Mouse (Mus musculus) testis, adult 2 months (tissue): ENCODE results near the gene Rps3a1. TPM values are rescaled to one million over a fixed set of nuclear protein-coding genes. Genes with fewer than 3 reads are reported as not detected.

ENCODE experiments used
- H3K27ac ChIP-seq: fragments of 200-500 bp; 2 replicates; pipeline ENCODE4 v1.5.1; 2012; ENCODE audit warnings: low read depth, low read length; ENCODE audit not compliant: control insufficient read depth, insufficient read depth
- H3K27me3 ChIP-seq: fragments of 200-500 bp; 2 replicates; pipeline ENCODE4 v1.6.1; 2012; ENCODE audit warnings: mild to moderate bottlenecking, low read length, moderate library complexity; ENCODE audit not compliant: control insufficient read depth, insufficient read depth
- H3K36me3 ChIP-seq: fragments of 200-500 bp; 2 replicates; pipeline ENCODE4 v1.6.1; 2012; ENCODE audit warnings: mild to moderate bottlenecking, low read length; ENCODE audit not compliant: control insufficient read depth, insufficient read depth
- H3K4me1 ChIP-seq: fragments of 200-500 bp; 2 replicates; pipeline ENCODE4 v1.6.1; 2012; ENCODE audit warnings: low read length; ENCODE audit not compliant: control insufficient read depth, insufficient read depth
- H3K4me3 ChIP-seq: fragments of 200-500 bp; 2 replicates; pipeline ENCODE4 v1.5.1; 2012; ENCODE audit warnings: low read depth, mild to moderate bottlenecking, low read length, moderate library complexity, mixed read lengths; ENCODE audit not compliant: control insufficient read depth
- CTCF ChIP-seq: fragments of 200-500 bp; IDR thresholded peaks from 2 replicates; pipeline ENCODE4 v1.5.1; 2012; ENCODE audit warnings: low read depth, mild to moderate bottlenecking, inconsistent platforms, low read length, moderate library complexity; ENCODE audit not compliant: control insufficient read depth, insufficient read depth, insufficient replicate concordance
- POLR2A ChIP-seq: fragments of 200-500 bp; IDR thresholded peaks from 2 replicates; pipeline ENCODE4 v1.6.1; 2012; ENCODE audit warnings: low read depth, mild to moderate bottlenecking, inconsistent platforms, low read length, moderate library complexity; ENCODE audit not compliant: control insufficient read depth
- polyA plus RNA-seq: library from polyadenylated mRNA; depleted of rRNA; stranded (reverse); fragments of >200 nt; gene quantifications from 2 replicates; pipeline ENCODE4 v1.2.3, GENCODE M21; 2012; rRNA removed

Gene Rps3a1
- 89.9 and 90.6 TPM in 2 replicates for polyA plus RNA-seq

- peaks cover 2% of the 10 kb centered on the region for H3K4me1 ChIP-seq
- peak within 1 kb of the TSS; percentile 78 for H3K27ac ChIP-seq
- TF ChIP-seq POLR2A (peak; percentile 83; the same call in 1 of the 2 replicates), CTCF (peak; percentile 98)
- H3K4me3 ChIP-seq: peak within 1 kb of the TSS; percentile 93
- peaks cover 4% of the 10 kb centered on the region for H3K36me3 ChIP-seq
- no peaks in the 10 kb centered on the region for H3K27me3 ChIP-seq
Observed at GRCm38 (mm10) chr3:86142263-86142933, at the start of gene Rps3a1. Rps3a1 (minus strand) TSS chr3:86142702.

- no peak for TF ChIP-seq CTCF
- TF ChIP-seq POLR2A: no peak
- Histone ChIP-seq H3K36me3 (no peaks in the 10 kb centered on the region), H3K4me3 (no peak overlapping the region), H3K27ac (no peak overlapping the region), H3K4me1 (no peaks in the 10 kb centered on the region), H3K27me3 (no peaks in the 10 kb centered on the region)
Observed at GRCm38 (mm10) chr3:86187736-86188389, 45.4 kb upstream of the Rps3a1 start.

DNA sequence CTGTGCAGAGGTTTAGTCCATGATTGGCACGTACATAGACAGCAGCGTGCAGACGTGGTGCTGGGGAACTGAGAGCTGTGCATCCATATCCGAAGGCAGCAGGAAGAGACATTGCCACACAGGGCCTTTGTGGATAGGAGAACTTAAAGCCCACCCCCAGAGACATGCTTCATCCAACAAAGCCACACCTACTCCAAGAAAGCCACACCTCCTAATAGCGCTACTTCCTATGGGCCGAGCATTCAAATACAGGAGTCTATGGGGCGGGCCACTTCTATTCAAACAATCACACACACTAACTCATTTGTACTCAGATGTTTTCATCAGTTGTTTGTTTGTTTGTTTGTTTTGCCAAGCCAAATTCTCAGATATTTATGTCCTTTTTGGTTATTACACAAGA lies 42.0 kb upstream of the Rps3a1 start:
- no peak for TF ChIP-seq CTCF
- no peak for TF ChIP-seq POLR2A
- H3K4me1 ChIP-seq: no peaks in the 10 kb centered on the region
- no peak overlapping the region for H3K4me3 ChIP-seq
- H3K36me3 ChIP-seq: no peaks in the 10 kb centered on the region
- no peak overlapping the region for H3K27ac ChIP-seq
- no peaks in the 10 kb centered on the region for H3K27me3 ChIP-seq

DNA sequence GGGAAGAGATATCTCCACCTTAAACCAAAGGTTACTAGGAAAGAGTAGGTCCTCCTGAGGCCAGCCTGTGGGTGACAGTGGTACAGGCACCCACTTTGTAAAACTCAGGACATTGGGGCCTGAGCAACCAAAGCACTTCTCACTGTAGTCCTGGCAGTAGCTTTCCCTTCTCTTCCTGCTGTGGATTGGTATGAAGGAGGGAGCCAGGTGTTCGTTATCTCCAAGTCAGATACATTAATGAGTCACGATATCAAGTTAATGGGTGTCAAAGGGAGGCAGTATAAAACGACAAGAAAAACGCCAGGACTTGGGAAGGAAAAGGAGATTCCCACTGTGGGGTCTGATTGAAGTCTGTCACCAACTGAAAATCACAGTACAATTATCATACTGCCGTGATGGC lies 38.6 kb upstream of the Rps3a1 start:
- Histone ChIP-seq H3K4me1 (no peaks in the 10 kb centered on the region; the same call in 1 of the 2 replicates), H3K4me3 (no peak overlapping the region), H3K27me3 (no peaks in the 10 kb centered on the region), H3K27ac (no peak overlapping the region), H3K36me3 (no peaks in the 10 kb centered on the region)
- TF ChIP-seq POLR2A (no peak), CTCF (no peak)

DNA sequence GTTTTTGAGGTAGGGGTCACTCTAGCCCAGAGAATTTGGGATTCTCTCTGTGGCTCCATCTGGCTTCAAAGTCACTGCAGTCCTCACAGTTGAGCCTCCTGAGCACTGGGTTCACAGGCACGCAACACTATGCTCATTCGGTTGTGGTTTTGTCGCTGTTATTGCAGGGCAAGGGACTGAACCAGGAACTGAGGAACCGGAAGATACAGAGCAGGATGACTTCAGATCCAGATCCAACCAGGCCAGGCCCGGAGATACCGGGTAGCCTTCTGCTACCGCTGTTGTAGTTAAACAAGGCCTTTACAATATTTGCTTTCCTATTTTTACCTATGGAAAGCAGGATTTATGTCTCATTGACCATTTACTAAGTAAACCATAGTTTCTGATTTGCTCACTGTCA lies 37.2 kb upstream of the Rps3a1 start:
- H3K27me3 ChIP-seq: no peaks in the 10 kb centered on the region
- no peak overlapping the region for H3K4me3 ChIP-seq
- H3K27ac ChIP-seq: no peak overlapping the region
- no peak for TF ChIP-seq CTCF
- TF ChIP-seq POLR2A: no peak
- H3K36me3 ChIP-seq: no peaks in the 10 kb centered on the region
- H3K4me1 ChIP-seq: no peaks in the 10 kb centered on the region; the same call in 1 of the 2 replicates

- Histone ChIP-seq H3K27me3 (no peaks in the 10 kb centered on the region), H3K27ac (no peak overlapping the region), H3K4me3 (no peak overlapping the region), H3K36me3 (no peaks in the 10 kb centered on the region), H3K4me1 (no peaks in the 10 kb centered on the region)
- TF ChIP-seq CTCF: no peak
- no peak for TF ChIP-seq POLR2A
Observed at GRCm38 (mm10) chr3:86168841-86169425, 26.4 kb upstream of the Rps3a1 start.

DNA sequence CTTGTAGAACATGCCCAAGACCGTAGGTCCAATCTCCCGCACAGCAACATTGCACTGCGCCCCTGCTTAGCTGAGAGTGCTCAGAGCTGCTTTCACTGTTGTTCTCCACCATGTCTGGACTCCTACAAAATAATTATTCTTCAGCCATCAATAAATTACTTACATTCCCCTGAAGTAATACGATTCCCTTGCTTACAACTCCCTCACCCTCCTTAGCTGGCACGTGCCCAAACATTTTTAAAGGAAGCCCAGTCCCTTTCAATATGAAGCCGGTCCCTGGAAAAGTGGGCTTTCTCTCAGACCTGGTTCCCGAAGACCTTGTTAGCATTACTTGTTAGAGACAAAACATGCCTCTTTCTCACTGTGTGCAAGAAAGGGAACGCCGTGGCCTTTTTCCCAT lies 7.0 kb upstream of the Rps3a1 start:
- TF ChIP-seq POLR2A (no peak), CTCF (no peak)
- Histone ChIP-seq H3K27me3 (no peaks in the 10 kb centered on the region), H3K4me3 (no peak overlapping the region), H3K4me1 (no peaks in the 10 kb centered on the region), H3K36me3 (no peaks in the 10 kb centered on the region), H3K27ac (no peak overlapping the region)

DNA sequence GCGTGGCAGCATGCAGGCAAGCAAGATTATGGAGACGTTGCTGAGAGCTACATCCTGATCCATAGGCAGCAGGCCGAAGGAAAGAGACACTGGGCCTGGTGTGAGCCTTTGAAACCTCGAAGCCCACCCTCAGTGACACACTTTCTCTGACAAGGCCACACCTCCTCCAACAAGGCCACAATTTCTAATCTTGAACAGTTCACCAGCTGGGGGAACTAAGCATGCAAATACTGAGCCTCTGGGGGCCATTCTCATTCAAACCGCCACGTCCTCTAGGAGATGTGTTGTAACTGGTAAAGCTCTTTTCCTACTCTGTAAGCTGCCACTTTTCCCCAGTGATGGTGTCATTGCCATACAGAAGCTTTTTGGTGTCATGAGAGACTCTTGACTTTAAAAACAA lies 6.6 kb upstream of the Rps3a1 start:
- H3K4me3 ChIP-seq: no peak overlapping the region
- no peak overlapping the region for H3K27ac ChIP-seq
- H3K36me3 ChIP-seq: no peaks in the 10 kb centered on the region
- TF ChIP-seq POLR2A: no peak
- TF ChIP-seq CTCF: no peak
- H3K4me1 ChIP-seq: no peaks in the 10 kb centered on the region
- H3K27me3 ChIP-seq: no peaks in the 10 kb centered on the region
